Mouse (Mus musculus) heart, embryonic 10.5 days (tissue): ENCODE results near the gene Lat. TPM values are rescaled to one million over a fixed set of nuclear protein-coding genes. Genes with fewer than 3 reads are reported as not detected.

ENCODE experiments used
- DNase-seq: peaks from one replicate; pipeline ENCODE4 v3.0.0-alpha.2; 2017; ENCODE audit warnings: low spot score
- H3K27ac ChIP-seq: fragments of 300-500 bp; sonication (generic); 2 replicates; pipeline ENCODE4 v1.5.1; 2016; ENCODE audit warnings: mild to moderate bottlenecking
- H3K27me3 ChIP-seq: fragments of 300-500 bp; sonication (generic); 2 replicates; pipeline ENCODE4 v1.6.1; 2016; ENCODE audit warnings: mild to moderate bottlenecking; ENCODE audit not compliant: poor library complexity, insufficient read depth, severe bottlenecking
- H3K36me3 ChIP-seq: fragments of 300-500 bp; sonication (generic); 2 replicates; pipeline ENCODE4 v1.6.1; 2016; ENCODE audit warnings: mild to moderate bottlenecking, moderate library complexity
- H3K4me1 ChIP-seq: fragments of 300-500 bp; sonication (generic); 2 replicates; pipeline ENCODE4 v1.6.1; 2016; ENCODE audit warnings: mild to moderate bottlenecking
- H3K4me3 ChIP-seq: fragments of 300-500 bp; sonication (generic); 2 replicates; pipeline ENCODE4 v1.5.1; 2016; ENCODE audit warnings: mild to moderate bottlenecking, moderate library complexity
- H3K9me3 ChIP-seq: fragments of 300-500 bp; sonication (generic); 2 replicates; pipeline ENCODE4 v1.6.1; 2016; ENCODE audit warnings: mild to moderate bottlenecking, moderate library complexity
- WGBS: fragments of 180-500 bp; shearing (Covaris S2); methylation state at CpG from one replicate; pipeline ENCODE4 v1.1.7; 2016; 5-methylcytosine and 5-hydroxymethylcytosine counted together
- polyA plus RNA-seq: library from polyadenylated mRNA; unstranded; fragments of >200 nt; fragmentation: Nextera tagmentation; extraction: Ambion mirVana; gene quantifications from 2 replicates; pipeline ENCODE4 v1.2.1, GENCODE M21; 2016

The Lat gene
- polyA plus RNA-seq, 1 experiment from 2014 or later, result 6.3 TPM

DNA sequence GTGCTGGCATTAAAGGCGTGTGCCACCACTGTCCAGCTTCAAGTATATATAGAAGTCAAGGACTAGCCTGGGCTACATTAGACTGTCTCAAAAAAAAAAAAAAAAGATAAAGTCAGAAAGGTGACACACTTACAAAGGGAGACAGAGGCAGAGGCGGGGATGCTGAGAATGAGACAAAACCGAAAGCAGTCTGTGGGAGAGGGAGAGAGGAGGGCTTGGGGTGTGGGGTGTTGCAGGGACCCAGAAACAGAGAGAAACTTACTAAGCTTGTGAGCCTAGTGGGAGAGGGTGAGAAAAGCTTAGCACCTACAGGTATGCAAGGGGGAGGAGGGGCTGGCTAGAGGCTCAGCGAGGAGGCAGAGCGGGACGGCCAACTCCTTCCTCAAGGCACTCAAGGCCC, 11.5 kb downstream of the Lat start:
- no peaks in the 10 kb centered on the region for H3K27me3 ChIP-seq
- no peak overlapping the region for H3K27ac ChIP-seq
- DNase-seq, result no peak
- no peaks in the 10 kb centered on the region for H3K9me3 ChIP-seq
- H3K4me3 ChIP-seq, result no peak overlapping the region
- H3K36me3 ChIP-seq, result no peaks in the 10 kb centered on the region; the same call in 1 of the 2 replicates
- 74% methylated on average over 6 of the region's 6 CpGs for WGBS
- peaks cover 30% of the 10 kb centered on the region for H3K4me1 ChIP-seq

DNA sequence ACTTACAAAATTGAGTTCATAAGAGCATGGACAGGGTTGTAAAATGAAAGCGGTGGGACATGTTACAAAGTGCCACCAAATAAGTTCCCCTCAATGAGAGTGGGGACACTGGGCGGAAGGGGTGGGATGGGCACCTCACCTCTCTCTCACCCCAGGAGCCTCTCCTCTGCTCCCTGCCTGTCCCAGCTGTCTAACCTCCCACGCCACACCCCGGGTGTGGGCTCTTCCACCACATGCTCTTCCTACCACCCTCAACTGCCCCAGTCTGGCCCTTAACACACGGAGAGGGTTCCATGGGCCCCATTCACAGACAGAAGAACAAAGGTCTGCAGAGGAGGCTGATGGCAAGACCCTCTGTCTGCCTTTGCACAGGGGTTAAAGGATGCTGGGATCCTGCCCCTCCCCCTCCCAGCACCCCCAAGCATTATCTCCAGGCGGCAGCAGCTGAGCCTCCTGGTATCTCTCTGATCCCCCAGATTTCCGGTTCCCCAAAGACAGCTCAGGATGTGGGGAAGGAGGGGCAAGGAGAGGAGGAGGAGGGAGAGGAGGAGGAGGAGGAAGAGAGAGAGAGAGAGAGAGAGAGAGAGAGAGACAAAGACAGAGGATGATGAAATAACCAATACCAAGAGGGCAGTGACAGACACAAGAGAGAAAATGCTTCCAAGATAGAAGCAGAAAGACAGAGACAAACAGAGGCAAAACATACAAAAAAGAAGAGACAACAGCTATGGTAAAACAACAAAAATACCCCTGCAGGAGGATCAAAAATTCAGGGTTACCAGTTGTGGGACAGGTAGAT, 12.4 kb downstream of the Lat start:
- peak; percentile 71 for DNase-seq
- Histone ChIP-seq H3K27ac (peak overlapping the region; percentile 38; the same call in 1 of the 2 replicates), H3K4me1 (peaks cover 30% of the 10 kb centered on the region), H3K27me3 (no peaks in the 10 kb centered on the region), H3K4me3 (no peak overlapping the region), H3K9me3 (no peaks in the 10 kb centered on the region), H3K36me3 (no peaks in the 10 kb centered on the region)
- 39% methylated on average over 7 of the region's 7 CpGs for WGBS

DNA sequence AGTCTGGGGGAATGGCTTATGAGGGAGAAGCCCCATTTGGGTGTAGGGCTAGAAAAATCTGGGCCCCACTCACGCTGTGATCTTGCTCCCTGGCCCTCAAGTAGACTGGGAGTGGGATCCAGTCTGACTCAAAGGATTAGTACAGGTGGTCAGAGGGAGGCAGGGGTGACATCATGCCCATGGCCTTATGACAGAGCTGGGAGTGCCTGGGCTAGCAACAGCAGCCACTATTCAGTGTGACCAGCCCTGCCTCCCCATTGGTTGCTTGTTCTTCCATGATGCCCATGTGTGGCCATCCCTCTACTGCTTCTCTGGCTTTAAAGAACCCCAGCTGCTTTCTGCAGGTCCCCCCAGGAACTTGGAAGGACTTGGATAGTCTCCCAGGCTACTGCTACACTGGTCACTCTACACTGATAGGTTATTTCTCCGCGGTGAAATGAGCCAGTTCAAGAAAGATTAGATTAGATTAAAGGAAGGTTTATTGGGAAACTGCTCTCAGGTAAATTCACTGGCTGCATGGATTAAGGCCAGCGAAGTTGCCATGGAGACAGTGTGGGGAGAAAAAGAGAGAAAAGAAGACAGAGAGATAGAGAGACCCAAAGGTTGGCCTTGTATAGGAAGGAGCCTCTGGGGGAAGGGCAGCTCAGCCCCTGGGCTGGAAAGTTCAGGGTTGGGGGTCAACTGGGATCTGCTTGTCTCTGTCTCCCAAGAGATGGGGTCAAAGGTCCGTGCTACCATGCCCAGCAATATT, 13.3 kb downstream of the Lat start:
- H3K27ac ChIP-seq, result peak overlapping the region; percentile 17; the same call in 1 of the 2 replicates
- no peaks in the 10 kb centered on the region for H3K36me3 ChIP-seq
- no peaks in the 10 kb centered on the region for H3K9me3 ChIP-seq
- H3K27me3 ChIP-seq, result no peaks in the 10 kb centered on the region
- H3K4me3 ChIP-seq, result no peak overlapping the region
- WGBS, result 48% methylated on average over 5 of the region's 5 CpGs
- H3K4me1 ChIP-seq, result peaks cover 30% of the 10 kb centered on the region
- no peak for DNase-seq

DNA sequence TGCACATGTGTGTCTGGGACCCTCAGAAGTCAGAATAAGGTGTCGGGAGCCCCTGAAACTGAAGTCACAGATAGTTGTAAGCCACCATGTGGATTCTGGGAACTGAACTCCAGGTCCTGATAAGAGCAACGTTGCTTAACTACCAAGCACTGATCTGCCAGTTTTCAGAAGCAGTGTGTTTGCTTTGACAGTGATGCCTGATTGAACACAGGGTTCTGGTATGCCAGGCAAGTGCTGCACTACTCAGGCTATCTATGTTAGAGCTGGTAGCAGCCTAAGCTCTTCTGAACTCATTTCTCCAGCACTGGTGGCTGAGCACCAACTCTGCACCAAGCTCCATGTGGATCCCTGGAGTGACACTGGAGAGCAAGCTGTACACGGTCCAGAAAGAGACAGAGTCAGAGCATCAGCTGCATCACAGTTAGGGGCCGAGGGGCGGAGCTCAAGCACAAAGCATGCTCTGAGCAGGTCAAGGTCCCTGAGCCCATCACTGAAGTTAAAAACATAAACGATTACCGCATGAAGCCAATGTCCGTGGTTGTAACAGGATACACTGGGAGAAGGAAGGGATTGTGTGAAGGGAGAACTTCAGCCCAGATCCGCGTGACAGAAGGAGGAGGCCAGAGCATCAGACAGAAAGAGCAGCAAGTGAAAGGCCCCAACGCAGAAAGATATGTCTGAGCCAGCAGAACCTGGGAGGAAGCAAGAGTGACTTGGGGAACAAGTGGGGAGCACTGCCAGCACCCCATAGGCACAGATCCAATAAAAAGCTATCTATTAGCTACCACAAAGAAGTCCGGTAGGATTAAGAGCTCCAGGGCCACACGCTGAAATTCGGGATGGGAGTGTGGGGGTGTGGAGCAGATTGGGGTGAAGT, 14.4 kb downstream of the Lat start:
- H3K27me3 ChIP-seq, result no peaks in the 10 kb centered on the region
- no peaks in the 10 kb centered on the region for H3K9me3 ChIP-seq
- H3K27ac ChIP-seq, result peak overlapping the region; percentile 17; the same call in 1 of the 2 replicates
- WGBS, result 51% methylated on average over 14 of the region's 14 CpGs
- no peak overlapping the region for H3K4me3 ChIP-seq
- peaks cover 30% of the 10 kb centered on the region for H3K4me1 ChIP-seq
- H3K36me3 ChIP-seq, result no peaks in the 10 kb centered on the region
- peak; percentile 76 for DNase-seq

DNA sequence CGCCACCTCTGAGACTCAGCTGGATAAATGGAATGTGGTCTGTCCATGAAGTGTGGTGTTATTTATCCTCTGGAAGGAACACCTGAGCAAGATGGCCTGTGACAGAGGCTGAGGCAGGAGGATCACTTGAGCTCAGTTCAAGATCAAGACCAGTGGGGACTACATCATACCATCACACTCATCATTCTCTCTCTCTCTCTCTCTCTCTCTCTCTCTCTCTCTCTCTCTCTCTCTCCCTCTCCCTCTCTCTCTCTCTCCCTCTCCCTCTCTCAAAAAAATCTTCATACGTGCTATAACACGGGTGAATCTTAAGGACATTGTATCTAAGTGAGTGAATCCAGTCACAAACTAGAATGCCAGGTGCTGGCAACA, 15.4 kb downstream of the Lat start:
- Histone ChIP-seq H3K27ac (no peak overlapping the region), H3K4me3 (no peak overlapping the region), H3K36me3 (no peaks in the 10 kb centered on the region), H3K27me3 (no peaks in the 10 kb centered on the region), H3K4me1 (peaks cover 30% of the 10 kb centered on the region), H3K9me3 (no peaks in the 10 kb centered on the region)
- 83% methylated on average over 3 of the region's 3 CpGs for WGBS
- DNase-seq, result no peak

DNA sequence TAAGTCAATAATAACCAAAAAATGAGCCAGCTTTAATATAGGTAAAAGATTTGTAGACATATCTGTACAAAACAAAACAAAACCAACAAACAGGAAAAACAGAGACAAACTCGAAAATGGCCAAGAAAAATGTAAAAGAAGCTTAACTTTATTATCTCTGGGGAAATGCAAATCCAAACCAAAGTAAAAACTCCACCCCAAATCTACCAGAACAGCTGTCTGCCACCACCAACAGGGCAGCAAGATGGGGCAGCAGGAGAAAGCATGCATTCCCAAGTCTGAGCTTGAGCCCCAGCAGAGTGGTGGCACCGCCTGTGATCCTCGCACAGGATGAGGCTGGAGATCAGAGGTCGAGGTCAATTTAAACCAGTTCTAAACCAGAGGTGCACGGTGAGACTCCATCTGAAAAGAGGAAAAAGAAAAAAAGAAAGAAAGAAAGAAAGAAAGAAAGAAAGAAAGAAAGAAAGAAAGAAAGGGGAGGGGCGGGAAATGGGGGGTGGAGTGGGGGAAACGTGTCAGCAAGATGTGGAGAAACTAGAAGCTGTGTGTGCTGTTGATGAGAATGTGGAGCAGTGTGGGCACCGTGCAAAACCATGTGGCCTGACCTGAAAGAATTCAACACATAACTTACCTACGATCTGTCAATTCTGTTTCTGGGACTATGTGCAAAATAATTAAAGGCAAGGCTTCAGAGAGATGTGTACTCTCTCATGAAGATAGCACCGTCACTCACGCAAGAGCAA, 15.9 kb downstream of the Lat start:
- Histone ChIP-seq H3K27ac (no peak overlapping the region), H3K4me3 (no peak overlapping the region), H3K9me3 (no peaks in the 10 kb centered on the region), H3K27me3 (no peaks in the 10 kb centered on the region), H3K4me1 (peaks cover 32% of the 10 kb centered on the region), H3K36me3 (no peaks in the 10 kb centered on the region)
- DNase-seq, result no peak
- 67% methylated on average over 11 of the region's 11 CpGs for WGBS

DNA sequence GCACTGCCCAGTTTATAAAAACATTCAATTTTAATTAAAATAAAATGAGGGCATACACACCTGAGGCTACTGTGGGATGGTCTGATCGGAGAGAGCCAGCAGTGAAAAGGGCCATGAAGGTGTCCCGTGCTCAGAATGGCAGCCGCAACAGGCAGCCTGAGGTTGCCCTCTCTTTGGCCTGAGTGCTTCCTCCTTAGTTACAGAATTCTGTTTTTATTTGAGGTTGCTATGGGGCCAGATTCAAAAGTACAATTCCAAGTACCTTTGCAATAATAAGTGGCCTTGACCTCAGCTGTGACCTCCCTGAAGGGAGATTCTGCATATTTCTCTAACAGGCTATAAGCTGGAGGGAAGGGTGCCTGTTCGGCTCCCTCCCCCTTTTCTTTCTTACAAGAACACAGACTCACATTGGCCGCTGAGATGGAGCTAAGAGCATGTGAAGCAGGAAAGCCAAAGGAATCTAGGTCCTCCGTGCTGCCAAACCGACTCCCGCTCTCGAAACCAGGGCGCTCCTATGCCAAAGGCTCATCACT, 17.9 kb downstream of the Lat start:
- peak; percentile 67 for DNase-seq
- Histone ChIP-seq H3K9me3 (no peaks in the 10 kb centered on the region), H3K4me3 (peak overlapping the region; percentile 15; the same call in 1 of the 2 replicates), H3K4me1 (peaks cover 28% of the 10 kb centered on the region), H3K27ac (no peak overlapping the region), H3K27me3 (no peaks in the 10 kb centered on the region), H3K36me3 (no peaks in the 10 kb centered on the region)
- WGBS, result 52% methylated on average over 10 of the region's 10 CpGs

DNA sequence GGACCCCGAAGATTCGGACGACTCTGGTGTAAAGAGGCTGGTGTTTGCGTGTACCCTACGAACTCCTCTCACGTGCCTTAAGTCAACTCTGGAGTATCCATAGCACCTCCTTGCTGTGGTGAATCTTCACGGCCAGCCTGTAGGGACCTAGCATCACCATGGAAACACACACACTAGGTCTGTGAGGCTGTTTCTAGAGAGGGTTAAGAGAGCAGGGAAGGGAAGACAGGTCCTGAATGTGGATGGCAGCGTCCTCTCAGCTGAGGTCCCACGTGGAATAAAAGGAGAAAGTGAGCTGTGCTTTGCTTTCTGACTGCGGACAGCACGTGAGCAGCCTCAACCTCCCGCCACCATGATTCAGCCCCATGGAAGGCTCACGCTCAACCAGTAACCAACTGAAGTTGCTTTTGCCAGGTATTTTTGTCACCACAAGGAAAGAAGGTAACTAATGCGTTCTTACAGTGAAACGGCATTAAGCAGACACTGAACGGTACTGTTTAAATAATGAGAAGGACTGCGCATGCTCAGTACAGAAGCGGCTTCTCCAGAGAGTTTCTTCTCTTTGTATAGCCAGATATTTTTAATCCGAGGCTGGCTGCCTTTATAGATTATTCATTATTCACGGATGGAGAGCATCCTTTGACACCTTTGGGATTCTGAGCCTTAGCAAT, 18.5 kb downstream of the Lat start:
- peak overlapping the region; percentile 15; the same call in 1 of the 2 replicates for H3K4me3 ChIP-seq
- H3K4me1 ChIP-seq, result peaks cover 24% of the 10 kb centered on the region
- no peak for DNase-seq
- no peaks in the 10 kb centered on the region for H3K27me3 ChIP-seq
- no peaks in the 10 kb centered on the region for H3K36me3 ChIP-seq
- H3K9me3 ChIP-seq, result no peaks in the 10 kb centered on the region
- 65% methylated on average over 20 of the region's 20 CpGs for WGBS
- H3K27ac ChIP-seq, result no peak overlapping the region

DNA sequence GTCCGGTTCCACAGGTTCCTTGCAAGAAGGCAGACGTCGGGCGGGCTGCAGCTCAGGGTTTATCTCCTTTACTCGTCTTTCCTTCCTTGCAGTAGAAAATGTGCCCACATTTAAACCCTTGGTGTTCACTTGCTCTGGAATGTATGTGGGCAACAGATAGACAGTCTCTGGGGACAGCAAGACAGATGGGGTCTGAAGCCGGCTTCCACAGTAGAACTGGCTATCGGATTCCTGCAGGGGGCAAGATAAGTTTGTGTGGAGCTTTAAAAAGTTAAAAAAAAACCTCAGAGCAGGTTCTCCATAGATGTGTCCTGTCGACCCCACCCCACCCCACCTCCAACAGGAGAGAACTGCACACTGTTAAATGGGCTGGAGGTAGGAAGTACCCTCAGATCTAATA, 21.1 kb downstream of the Lat start:
- H3K4me1 ChIP-seq, result 0 out of 2 replicates have a peak, but pooled peaks cover 6% of the 10 kb centered on the region
- H3K9me3 ChIP-seq, result no peaks in the 10 kb centered on the region
- 37% methylated on average over 8 of the region's 8 CpGs for WGBS

DNA sequence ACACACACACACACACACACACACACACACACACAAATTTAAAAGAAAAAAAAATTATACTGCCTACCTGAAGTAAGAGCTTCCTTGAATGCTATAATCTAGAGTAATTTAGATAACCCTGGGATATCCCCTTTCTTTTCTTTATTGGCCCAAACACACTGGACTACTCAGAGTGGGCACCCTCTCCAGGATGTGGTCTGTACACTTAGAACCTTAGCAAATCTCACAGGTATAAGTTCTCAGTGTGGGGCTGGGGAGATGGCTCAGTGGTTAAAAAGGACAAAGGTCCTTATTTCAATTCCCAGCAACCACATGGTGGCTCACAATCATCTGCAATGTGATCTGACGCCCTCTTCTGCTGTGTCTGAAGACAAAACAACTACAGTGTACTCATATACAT, 22.3 kb downstream of the Lat start:
- Histone ChIP-seq H3K27ac (no peak overlapping the region), H3K27me3 (no peaks in the 10 kb centered on the region), H3K4me1 (0 out of 2 replicates have a peak, but pooled peaks cover 6% of the 10 kb centered on the region), H3K36me3 (no peaks in the 10 kb centered on the region), H3K9me3 (no peaks in the 10 kb centered on the region), H3K4me3 (no peak overlapping the region)
- DNase-seq, result no peak
- WGBS, result 47% methylated on average over 1 of the region's 1 CpGs

More for the DNA sequence above, 21.1 kb downstream of the Lat start:
- Histone ChIP-seq H3K36me3 (no peaks in the 10 kb centered on the region), H3K27ac (0 out of 2 replicates have a peak overlapping the region, but pooled peaks have one; percentile 16), H3K27me3 (no peaks in the 10 kb centered on the region), H3K4me3 (no peak overlapping the region)
- DNase-seq, result no peak

DNA sequence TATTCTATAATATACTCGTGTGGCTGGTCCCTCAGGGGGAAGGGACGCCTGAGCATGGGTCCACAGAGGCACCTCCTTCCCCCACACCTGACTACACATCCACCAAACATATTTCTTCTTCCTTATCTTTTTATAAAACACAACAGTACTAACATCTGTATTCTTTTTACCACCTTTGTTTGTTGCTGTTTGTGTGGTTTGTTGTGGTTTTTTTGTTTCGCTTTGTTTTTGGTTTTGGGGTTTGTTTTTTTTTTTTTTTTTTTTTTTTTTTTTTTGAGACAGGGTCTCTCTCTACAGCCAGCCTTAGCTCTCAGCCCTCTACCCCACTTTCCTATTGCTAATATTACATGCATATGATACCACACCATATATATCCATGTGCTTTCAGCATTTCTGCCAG, 23.4 kb downstream of the Lat start:
- H3K4me3 ChIP-seq, result no peak overlapping the region
- 46% methylated on average over 3 of the region's 3 CpGs for WGBS
- H3K27me3 ChIP-seq, result no peaks in the 10 kb centered on the region
- H3K4me1 ChIP-seq, result peaks cover 8% of the 10 kb centered on the region; the same call in 1 of the 2 replicates
- H3K9me3 ChIP-seq, result no peaks in the 10 kb centered on the region
- H3K36me3 ChIP-seq, result no peaks in the 10 kb centered on the region
- DNase-seq, result no peak
- no peak overlapping the region for H3K27ac ChIP-seq
